Mouse (Mus musculus): ENCODE data around the gene Chmp4b. TPM values are rescaled to one million over a fixed set of nuclear protein-coding genes. Genes with fewer than 3 reads are reported as not detected.

Gene Chmp4b
- polyA plus RNA-seq (2015; fragmentation: Illumina TruSeq; extraction: RNeasy Lipid Tissue Mini Kit (QIAGEN cat#74804); ENCODE audit: low read depth, low replicate concordance), result 245 TPM

DNA sequence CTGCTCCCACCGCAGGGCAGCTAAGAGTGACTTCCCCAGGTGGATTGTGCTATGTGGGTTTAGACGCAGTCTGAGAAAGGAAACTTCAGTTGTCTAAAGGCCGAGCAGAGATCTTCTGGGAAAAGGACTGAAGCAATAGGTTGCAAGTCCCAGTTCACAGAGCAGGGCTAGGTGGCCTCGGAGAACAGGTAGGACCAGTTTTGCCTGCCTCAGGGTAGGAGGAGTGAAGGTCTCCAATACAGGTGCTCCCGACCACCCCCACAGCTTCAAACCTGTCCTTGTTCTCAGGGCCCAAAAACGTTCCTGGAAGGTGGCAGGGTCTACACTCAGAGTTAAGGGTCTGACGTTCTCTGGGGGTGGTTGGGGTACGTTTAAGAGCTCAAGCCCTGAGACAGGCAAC lies at the start of gene Chmp4b:
TSS of gene Chmp4b (plus strand) at position 343 of the 400 bp plus-strand sequence.

DNA sequence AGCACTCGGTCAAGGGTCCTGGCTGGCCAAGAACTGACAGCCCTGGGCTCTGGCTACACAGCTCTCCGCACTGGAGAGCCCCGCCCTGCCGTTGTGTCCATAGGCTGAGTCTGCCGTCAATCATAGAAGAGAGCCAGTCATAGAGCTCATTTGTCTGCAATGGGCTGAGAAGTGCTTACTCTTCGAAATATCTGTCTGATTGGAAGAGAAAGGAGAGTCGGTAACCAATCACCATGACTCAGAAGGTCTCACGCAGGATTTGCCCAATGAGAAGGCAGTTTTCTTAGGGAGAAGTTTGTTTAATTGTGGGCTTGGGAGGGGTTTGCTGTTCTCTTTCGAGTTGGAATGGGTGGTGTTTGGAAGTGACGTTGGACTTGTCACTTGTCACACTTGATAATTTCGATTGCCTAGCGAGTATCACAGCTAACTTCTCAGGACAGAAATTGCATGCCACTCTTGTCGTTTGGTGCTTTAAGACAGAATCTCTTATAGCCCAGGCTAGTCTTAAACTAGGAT lies 47.8 kb upstream of the Chmp4b start, which contains the start of gene Pxmp4:
TSS of gene Pxmp4 (minus strand) at position 71 of the 516 bp plus-strand sequence.

DNA sequence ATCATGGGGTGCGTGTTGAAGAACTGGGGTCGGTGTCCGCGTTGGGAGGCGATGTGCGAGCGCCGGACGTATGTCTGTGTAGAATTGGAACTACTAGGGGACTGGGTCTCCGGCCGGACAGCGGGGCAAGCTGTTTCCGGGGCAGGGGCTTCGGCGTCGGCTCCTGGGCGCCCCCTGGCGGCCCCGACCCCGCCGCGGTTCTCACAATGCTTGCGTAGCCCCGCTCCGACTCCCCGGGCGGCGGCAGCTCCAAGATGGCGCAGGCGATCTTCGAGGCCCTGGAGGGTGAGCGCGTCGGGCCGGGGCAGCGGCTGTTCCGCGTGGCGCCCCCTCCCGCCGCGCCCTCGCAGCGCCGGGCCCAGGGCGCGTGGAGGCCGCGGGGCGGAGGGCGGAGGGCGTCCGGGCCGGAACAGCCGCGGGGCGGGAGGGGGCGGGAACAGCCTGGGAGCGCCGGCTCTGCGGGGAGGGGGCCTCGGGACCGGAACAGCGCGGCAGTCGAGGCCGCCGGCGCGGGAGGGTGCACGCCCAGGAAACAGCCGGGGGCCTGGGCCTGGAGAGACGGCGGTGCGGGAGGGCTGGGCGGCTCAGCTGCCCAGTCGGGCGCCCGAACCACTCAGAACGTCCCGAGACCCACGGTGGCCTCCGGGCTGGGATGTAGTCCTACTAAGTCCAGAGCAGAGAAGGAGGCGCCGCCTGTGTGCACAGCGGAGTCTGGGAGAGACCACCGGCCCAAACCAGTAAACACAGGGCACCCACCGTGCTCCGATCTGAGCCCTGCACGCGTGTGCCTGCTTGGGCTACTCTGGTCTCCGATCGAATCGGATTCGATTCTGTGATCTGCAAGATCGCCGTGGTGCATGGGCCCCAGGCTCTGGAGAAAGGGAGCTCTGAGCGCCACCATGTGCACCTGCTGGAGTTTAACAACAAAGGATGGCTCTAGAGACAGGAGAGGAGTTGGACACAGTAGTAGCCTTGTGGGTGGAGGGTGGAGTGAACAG lies 38.1 kb upstream of the Chmp4b start, which contains the start of the genes Zfp341 and 4930519P11Rik:
TSS of gene Zfp341 (plus strand) at position 180 of the 998 bp plus-strand sequence.
TSS of gene 4930519P11Rik (minus strand) at position 320 of the 998 bp plus-strand sequence.

Other genes starting within 250 kb of the Chmp4b start
- gene Snta1, start 243.6 kb upstream of the Chmp4b start, polyA plus RNA-seq (2015; fragmentation: Illumina TruSeq; extraction: RNeasy Lipid Tissue Mini Kit (QIAGEN cat#74804); ENCODE audit: low read depth, low replicate concordance), result 28.1 TPM
- 25.2 TPM for gene Cbfa2t2, start 215.2 kb upstream of the Chmp4b start, polyA plus RNA-seq (2015; fragmentation: Illumina TruSeq; extraction: RNeasy Lipid Tissue Mini Kit (QIAGEN cat#74804); ENCODE audit: low read depth, low replicate concordance)
- gene 1700003F12Rik, start 104.6 kb upstream of the Chmp4b start, polyA plus RNA-seq (2015; fragmentation: Illumina TruSeq; extraction: RNeasy Lipid Tissue Mini Kit (QIAGEN cat#74804); ENCODE audit: low read depth, low replicate concordance), result not detected
- not detected for gene Actl10, start 99.9 kb upstream of the Chmp4b start, polyA plus RNA-seq (2015; fragmentation: Illumina TruSeq; extraction: RNeasy Lipid Tissue Mini Kit (QIAGEN cat#74804); ENCODE audit: low read depth, low replicate concordance)
- gene Necab3, start 92.8 kb upstream of the Chmp4b start, polyA plus RNA-seq (2015; fragmentation: Illumina TruSeq; extraction: RNeasy Lipid Tissue Mini Kit (QIAGEN cat#74804); ENCODE audit: low read depth, low replicate concordance), result 83.4 TPM
- 12.2 TPM for gene E2f1, start 81.8 kb upstream of the Chmp4b start, polyA plus RNA-seq (2015; fragmentation: Illumina TruSeq; extraction: RNeasy Lipid Tissue Mini Kit (QIAGEN cat#74804); ENCODE audit: low read depth, low replicate concordance)
- gene Pxmp4, start 48.0 kb upstream of the Chmp4b start, polyA plus RNA-seq (2015; fragmentation: Illumina TruSeq; extraction: RNeasy Lipid Tissue Mini Kit (QIAGEN cat#74804); ENCODE audit: low read depth, low replicate concordance), result 16.4 TPM
- 6.8 TPM for gene Zfp341, start 38.4 kb upstream of the Chmp4b start, polyA plus RNA-seq (2015; fragmentation: Illumina TruSeq; extraction: RNeasy Lipid Tissue Mini Kit (QIAGEN cat#74804); ENCODE audit: low read depth, low replicate concordance)
- gene 4930519P11Rik, start 38.3 kb upstream of the Chmp4b start, polyA plus RNA-seq (2015; fragmentation: Illumina TruSeq; extraction: RNeasy Lipid Tissue Mini Kit (QIAGEN cat#74804); ENCODE audit: low read depth, low replicate concordance), result not detected
- not detected for gene Gm14214, start 118.3 kb downstream of the Chmp4b start, polyA plus RNA-seq (2015; fragmentation: Illumina TruSeq; extraction: RNeasy Lipid Tissue Mini Kit (QIAGEN cat#74804); ENCODE audit: low read depth, low replicate concordance)
- 128 TPM for gene Raly, start 139.4 kb downstream of the Chmp4b start, polyA plus RNA-seq (2015; fragmentation: Illumina TruSeq; extraction: RNeasy Lipid Tissue Mini Kit (QIAGEN cat#74804); ENCODE audit: low read depth, low replicate concordance)
- gene a, start 139.7 kb downstream of the Chmp4b start, polyA plus RNA-seq (2015; fragmentation: Illumina TruSeq; extraction: RNeasy Lipid Tissue Mini Kit (QIAGEN cat#74804); ENCODE audit: low read depth, low replicate concordance), result not detected
- gene Eif2s2, start 241.2 kb downstream of the Chmp4b start, polyA plus RNA-seq (2015; fragmentation: Illumina TruSeq; extraction: RNeasy Lipid Tissue Mini Kit (QIAGEN cat#74804); ENCODE audit: low read depth, low replicate concordance), result 89.9 TPM